Mouse (Mus musculus) hindbrain, embryonic 12.5 days (tissue): ENCODE measurements around the gene Inpp5b. TPM values are rescaled to one million over a fixed set of nuclear protein-coding genes. Genes with fewer than 3 reads are reported as not detected.
A peak's percentile ranks its signal among the peaks of the same experiment; 100 is the strongest.

Source experiments
- ATAC-seq: fragments of 200-750 bp; cut with Nextera tagmentation; 2 replicates; pipeline ENCODE4 v1.8.0; 2017; ENCODE audit warnings: moderate TSS enrichment; ENCODE audit not compliant: low FRiP score
- H3K27ac ChIP-seq: fragments of 300-500 bp; sonication (generic); 2 replicates; pipeline ENCODE4 v1.5.1; 2016; ENCODE audit warnings: mild to moderate bottlenecking
- H3K27me3 ChIP-seq: fragments of 300-500 bp; sonication (generic); 2 replicates; pipeline ENCODE4 v1.6.1; 2016; ENCODE audit warnings: mild to moderate bottlenecking
- H3K36me3 ChIP-seq: fragments of 300-500 bp; sonication (generic); 2 replicates; pipeline ENCODE4 v1.6.1; 2016; ENCODE audit warnings: mild to moderate bottlenecking
- H3K4me1 ChIP-seq: fragments of 300-500 bp; sonication (generic); 2 replicates; pipeline ENCODE4 v1.6.1; 2016
- H3K4me2 ChIP-seq: fragments of 300-500 bp; sonication (generic); replicated peaks from 2 replicates; pipeline ENCODE4 v1.6.1; 2016; ENCODE audit warnings: mild to moderate bottlenecking
- H3K4me3 ChIP-seq: fragments of 300-500 bp; sonication (generic); 2 replicates; pipeline ENCODE4 v1.5.1; 2016; ENCODE audit warnings: mild to moderate bottlenecking
- H3K9ac ChIP-seq: fragments of 300-500 bp; sonication (generic); 2 replicates; pipeline ENCODE4 v1.6.1; 2016; ENCODE audit warnings: mild to moderate bottlenecking, moderate library complexity
- H3K9me3 ChIP-seq: fragments of 300-500 bp; sonication (generic); replicated peaks from 2 replicates; pipeline ENCODE4 v1.6.1; 2016; ENCODE audit warnings: mild to moderate bottlenecking
- WGBS: fragments of 180-500 bp; shearing (Covaris S2); methylation state at CpG from one replicate; pipeline ENCODE4 v1.1.7; 2016; 5-methylcytosine and 5-hydroxymethylcytosine counted together
- polyA plus RNA-seq: library from polyadenylated mRNA; unstranded; fragments of >200 nt; fragmentation: Nextera tagmentation; extraction: Ambion mirVana; gene quantifications from 2 replicates; pipeline ENCODE4 v1.2.1, GENCODE M21; 2016

Gene Inpp5b
- polyA plus RNA-seq, 1 experiment from 2014 or later, result 23.7 TPM

DNA sequence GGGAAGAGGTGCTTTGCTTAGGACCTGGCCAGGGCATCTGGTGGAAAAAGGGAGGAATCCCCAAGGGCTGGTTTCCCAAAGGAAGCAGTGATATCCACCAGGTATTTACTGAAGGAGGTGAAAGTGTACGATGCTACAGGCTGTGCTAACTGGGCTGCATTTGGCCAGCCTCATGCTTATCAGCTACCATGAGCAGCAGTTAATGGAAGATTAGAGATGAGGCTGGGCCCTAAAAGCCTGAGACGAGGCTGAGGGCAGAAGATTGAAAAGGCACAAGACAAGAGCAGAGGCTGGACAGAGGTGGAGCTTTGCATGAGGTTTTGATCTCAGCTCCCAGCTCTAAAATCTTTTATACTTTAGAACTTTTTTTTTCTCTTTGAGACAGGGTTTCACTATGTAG, 32.8 kb downstream of the Inpp5b start:
- WGBS, result 78% methylated on average over 2 of the region's 2 CpGs
- H3K4me2 ChIP-seq, result no peak overlapping the region

DNA sequence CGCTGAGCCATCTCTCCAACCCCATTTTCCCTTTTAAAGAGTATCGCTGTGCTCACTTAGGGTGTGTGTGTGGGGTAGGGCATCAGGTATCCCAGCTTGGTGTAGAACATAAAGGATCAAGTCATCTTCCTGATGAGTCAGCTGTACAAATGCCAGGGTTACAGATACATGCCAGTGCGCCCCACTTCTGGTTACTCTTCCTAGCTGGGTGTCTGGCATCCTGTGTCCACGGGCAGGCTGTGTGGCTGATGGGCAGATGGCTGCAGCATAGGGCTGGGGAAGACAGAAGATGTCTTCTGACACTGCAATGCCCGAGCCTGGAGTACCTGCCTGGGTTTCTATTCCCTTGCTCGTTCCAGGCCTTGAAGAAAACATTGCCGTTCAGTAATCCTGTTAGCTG, 39.7 kb downstream of the Inpp5b start:
- ATAC-seq, result no peak
- Histone ChIP-seq H3K4me1 (no peaks in the 10 kb centered on the region), H3K36me3 (peaks cover 68% of the 10 kb centered on the region), H3K27me3 (no peaks in the 10 kb centered on the region), H3K9ac (no peak overlapping the region), H3K4me3 (no peak overlapping the region), H3K4me2 (no peak overlapping the region), H3K9me3 (no peaks in the 10 kb centered on the region), H3K27ac (no peak overlapping the region)
- 88% methylated on average over 7 of the region's 7 CpGs for WGBS

More for the DNA sequence above, 32.8 kb downstream of the Inpp5b start:
- Histone ChIP-seq H3K4me3 (no peak overlapping the region), H3K9ac (no peak overlapping the region), H3K4me1 (no peaks in the 10 kb centered on the region), H3K27me3 (no peaks in the 10 kb centered on the region), H3K9me3 (no peaks in the 10 kb centered on the region), H3K27ac (no peak overlapping the region), H3K36me3 (peaks cover 6% of the 10 kb centered on the region; the same call in 1 of the 2 replicates)
- ATAC-seq, result no peak

DNA sequence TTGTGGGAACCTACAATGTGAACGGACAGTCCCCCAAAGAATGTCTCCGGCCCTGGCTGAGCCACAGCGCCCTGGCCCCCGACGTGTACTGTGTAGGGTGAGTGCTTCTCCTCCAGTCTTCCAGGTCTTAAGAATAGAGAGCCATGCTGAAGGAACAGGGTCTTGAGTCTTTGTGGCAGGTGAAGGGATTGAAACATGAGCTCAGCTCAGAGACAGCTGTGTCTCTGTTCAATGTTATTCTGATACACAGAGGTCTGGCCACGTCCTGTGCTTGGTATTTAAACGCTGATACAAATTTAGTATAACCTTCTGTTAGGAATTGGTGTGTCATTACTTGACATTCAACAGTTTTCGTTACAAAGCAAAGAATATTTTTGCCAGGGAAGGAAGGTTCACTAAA, 40.7 kb downstream of the Inpp5b start:
- Histone ChIP-seq H3K27me3 (no peaks in the 10 kb centered on the region), H3K4me1 (no peaks in the 10 kb centered on the region), H3K9ac (no peak overlapping the region), H3K9me3 (no peaks in the 10 kb centered on the region), H3K4me2 (no peak overlapping the region), H3K36me3 (peaks cover 79% of the 10 kb centered on the region), H3K4me3 (no peak overlapping the region), H3K27ac (no peak overlapping the region)
- 93% methylated on average over 8 of the region's 8 CpGs for WGBS
- ATAC-seq, result no peak

DNA sequence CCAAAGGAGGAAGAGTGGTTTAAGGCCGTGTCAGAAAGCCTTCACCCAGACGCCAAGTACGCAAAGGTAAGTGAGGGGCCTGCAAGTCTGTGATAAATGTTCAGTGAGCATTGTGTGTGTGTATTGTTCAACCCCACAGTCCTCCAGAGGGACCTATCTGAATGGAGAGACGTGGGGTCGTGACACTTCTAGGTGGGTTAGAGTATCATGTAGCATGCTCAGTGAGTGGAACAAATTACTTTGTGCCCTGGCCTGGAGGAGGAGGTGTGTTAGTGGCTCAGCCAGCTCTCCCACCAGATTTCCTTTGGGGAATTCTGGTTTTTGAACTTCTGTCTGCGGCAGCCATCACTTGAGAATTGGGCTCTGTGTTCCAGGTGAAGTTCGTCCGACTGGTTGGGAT, 42.3 kb downstream of the Inpp5b start:
- Histone ChIP-seq H3K9me3 (no peaks in the 10 kb centered on the region), H3K4me3 (no peak overlapping the region), H3K27me3 (no peaks in the 10 kb centered on the region), H3K4me1 (no peaks in the 10 kb centered on the region), H3K27ac (no peak overlapping the region), H3K4me2 (no peak overlapping the region), H3K9ac (no peak overlapping the region), H3K36me3 (peaks cover 89% of the 10 kb centered on the region)
- WGBS, result 86% methylated on average over 8 of the region's 8 CpGs
- no peak for ATAC-seq

DNA sequence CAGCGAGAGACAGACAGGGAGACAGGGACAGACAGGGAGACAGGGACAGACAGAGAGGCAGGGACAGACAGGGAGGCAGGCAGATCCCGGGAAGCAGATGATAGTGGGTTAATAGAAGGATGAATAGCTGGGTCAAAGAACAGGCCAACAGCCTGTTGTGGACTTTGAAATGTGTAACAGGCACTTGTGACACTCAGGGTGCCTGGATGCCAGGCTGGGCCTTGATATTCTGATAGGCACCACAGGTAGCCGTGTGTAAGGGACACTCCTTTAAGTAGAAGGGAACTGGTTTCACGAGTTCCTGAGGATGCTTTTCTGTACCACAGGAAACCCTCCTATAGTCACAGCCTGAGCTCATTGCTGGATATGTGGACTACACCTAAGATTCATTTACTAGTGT, 48.4 kb downstream of the Inpp5b start:
- ATAC-seq, result no peak
- 73% methylated on average over 4 of the region's 4 CpGs for WGBS
- Histone ChIP-seq H3K4me2 (no peak overlapping the region), H3K9ac (no peak overlapping the region), H3K36me3 (peaks cover 84% of the 10 kb centered on the region), H3K27me3 (no peaks in the 10 kb centered on the region), H3K27ac (no peak overlapping the region), H3K4me3 (no peak overlapping the region), H3K9me3 (no peaks in the 10 kb centered on the region), H3K4me1 (no peaks in the 10 kb centered on the region)

DNA sequence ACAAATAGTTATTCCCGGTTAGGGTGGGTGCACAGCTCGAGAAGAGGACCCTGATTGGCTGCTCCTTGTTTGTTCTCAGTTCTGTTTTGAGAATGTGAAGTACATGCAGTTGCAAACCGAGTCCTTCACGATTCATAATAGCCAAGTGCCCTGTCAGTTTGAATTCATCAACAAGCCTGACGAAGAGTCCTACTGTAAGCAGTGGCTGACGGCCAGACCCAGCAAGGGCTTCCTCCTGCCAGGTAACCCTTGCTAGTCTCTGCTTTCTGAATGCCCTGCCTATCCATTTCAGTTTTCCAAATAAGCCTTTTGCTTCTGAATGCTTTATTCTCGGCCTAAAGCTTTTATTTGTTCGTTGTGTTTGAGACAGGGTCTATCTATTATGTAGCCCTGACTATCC, 50.5 kb downstream of the Inpp5b start:
- ATAC-seq, result no peak
- Histone ChIP-seq H3K4me2 (no peak overlapping the region), H3K27ac (no peak overlapping the region), H3K4me3 (no peak overlapping the region), H3K36me3 (peaks cover 78% of the 10 kb centered on the region), H3K4me1 (no peaks in the 10 kb centered on the region), H3K9ac (no peak overlapping the region), H3K27me3 (no peaks in the 10 kb centered on the region), H3K9me3 (no peaks in the 10 kb centered on the region)
- 91% methylated on average over 8 of the region's 8 CpGs for WGBS

DNA sequence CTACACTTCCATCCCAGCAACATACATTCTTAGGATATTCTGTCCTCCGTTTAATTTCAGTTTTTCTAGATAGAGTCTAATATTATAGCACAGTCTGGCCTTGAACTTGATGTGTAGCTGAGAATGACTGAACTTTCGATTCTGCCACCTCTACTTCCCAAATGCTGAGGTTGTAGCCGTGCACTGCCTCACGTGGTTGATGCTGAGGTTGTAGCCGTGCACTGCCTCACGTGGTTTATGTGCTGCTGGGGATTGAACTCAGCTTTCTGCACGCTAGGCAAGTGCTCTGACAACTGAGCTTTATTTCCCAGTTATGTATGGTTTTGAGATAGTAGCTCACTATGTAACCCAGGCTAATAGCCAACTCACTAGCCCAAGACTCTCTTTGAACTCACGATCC, 54.5 kb downstream of the Inpp5b start:
- no peak for ATAC-seq
- Histone ChIP-seq H3K9me3 (no peaks in the 10 kb centered on the region), H3K4me1 (no peaks in the 10 kb centered on the region), H3K4me3 (no peak overlapping the region), H3K27me3 (no peaks in the 10 kb centered on the region), H3K36me3 (peaks cover 66% of the 10 kb centered on the region), H3K4me2 (no peak overlapping the region), H3K27ac (no peak overlapping the region), H3K9ac (no peak overlapping the region)
- whole genome bisulfite sequencing, result 94% methylated on average over 8 of the region's 8 CpGs

DNA sequence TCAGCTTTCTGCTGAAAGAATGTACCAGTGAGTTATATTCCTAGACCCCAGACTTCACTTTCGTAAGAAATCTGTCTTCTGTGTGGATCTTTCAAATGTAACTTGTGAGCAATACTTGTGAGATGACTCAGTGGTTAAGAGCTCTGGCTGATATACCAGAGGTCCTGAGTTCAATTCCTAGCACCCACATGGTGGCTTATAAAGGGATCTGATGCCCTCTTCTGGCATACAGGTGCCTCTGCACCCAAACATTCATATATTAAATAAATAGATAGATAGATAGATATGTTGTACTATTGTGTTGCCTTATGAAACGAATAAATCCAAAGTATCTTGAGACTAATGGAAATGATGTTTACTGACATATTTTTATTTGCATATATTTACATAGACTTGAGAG, 55.3 kb downstream of the Inpp5b start:
- 92% methylated on average over 2 of the region's 2 CpGs for WGBS
- H3K36me3 ChIP-seq, result peaks cover 61% of the 10 kb centered on the region

DNA sequence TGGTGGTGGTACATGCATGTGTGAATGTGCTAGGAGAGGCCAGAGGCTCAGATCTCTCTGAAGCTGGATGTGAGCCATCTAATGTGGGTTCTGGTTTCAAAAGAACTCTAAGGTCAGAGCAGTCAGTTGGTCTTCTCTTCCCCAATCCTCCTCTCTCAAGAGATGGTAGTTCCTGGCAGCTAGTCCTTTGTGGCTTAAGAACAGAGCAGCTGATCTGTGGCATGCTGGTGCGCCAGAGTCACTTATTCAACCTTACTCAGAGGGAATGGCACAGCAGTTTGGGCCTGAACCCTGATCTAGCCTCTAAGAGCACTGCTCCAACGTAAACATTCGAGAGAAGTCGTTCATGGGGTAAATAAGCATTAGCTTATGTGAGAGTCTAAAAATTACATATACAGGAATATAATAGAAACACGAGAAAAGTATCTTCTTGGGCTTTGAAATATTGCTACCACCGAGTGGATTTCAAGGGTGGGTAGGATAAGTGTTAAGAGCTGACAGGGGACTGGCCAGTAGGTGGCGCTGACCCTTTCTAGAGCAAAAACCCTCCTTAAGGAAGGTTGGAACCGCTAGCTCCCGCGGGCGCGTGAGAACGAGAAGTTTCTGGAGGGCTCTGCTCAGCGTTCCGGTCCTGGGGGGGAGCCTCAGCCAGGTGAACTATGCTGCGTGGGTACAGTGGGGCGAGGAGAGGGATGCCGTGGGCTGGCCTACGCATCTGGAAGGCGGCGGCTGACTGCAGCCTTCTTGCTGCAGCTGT, 60.1 kb downstream of the Inpp5b start, which contains the start of gene Mtf1:
TSS of gene Mtf1 (plus strand) at position 553 of the 757 bp plus-strand sequence.
- ATAC-seq, result peak; percentile 86
- WGBS, result 3% methylated on average over 21 of the region's 21 CpGs
- H3K36me3 ChIP-seq, result peaks cover 42% of the 10 kb centered on the region
- peak within 1 kb of the TSS; percentile 84 for H3K4me3 ChIP-seq
- H3K4me2 ChIP-seq, result peak within 1 kb of the TSS; percentile 90
- peaks cover 18% of the 10 kb centered on the region for H3K4me1 ChIP-seq
- H3K27me3 ChIP-seq, result no peaks in the 10 kb centered on the region
- peak within 1 kb of the TSS; percentile 94 for H3K27ac ChIP-seq
- H3K9me3 ChIP-seq, result no peaks in the 10 kb centered on the region
- peak within 1 kb of the TSS; percentile 86 for H3K9ac ChIP-seq

More for the DNA sequence above, 55.3 kb downstream of the Inpp5b start:
- peaks cover 5% of the 10 kb centered on the region for H3K4me1 ChIP-seq
- H3K4me3 ChIP-seq, result no peak overlapping the region
- H3K27ac ChIP-seq, result no peak overlapping the region
- no peak overlapping the region for H3K4me2 ChIP-seq
- no peak for ATAC-seq
- no peaks in the 10 kb centered on the region for H3K9me3 ChIP-seq
- no peak overlapping the region for H3K9ac ChIP-seq
- no peaks in the 10 kb centered on the region for H3K27me3 ChIP-seq

DNA sequence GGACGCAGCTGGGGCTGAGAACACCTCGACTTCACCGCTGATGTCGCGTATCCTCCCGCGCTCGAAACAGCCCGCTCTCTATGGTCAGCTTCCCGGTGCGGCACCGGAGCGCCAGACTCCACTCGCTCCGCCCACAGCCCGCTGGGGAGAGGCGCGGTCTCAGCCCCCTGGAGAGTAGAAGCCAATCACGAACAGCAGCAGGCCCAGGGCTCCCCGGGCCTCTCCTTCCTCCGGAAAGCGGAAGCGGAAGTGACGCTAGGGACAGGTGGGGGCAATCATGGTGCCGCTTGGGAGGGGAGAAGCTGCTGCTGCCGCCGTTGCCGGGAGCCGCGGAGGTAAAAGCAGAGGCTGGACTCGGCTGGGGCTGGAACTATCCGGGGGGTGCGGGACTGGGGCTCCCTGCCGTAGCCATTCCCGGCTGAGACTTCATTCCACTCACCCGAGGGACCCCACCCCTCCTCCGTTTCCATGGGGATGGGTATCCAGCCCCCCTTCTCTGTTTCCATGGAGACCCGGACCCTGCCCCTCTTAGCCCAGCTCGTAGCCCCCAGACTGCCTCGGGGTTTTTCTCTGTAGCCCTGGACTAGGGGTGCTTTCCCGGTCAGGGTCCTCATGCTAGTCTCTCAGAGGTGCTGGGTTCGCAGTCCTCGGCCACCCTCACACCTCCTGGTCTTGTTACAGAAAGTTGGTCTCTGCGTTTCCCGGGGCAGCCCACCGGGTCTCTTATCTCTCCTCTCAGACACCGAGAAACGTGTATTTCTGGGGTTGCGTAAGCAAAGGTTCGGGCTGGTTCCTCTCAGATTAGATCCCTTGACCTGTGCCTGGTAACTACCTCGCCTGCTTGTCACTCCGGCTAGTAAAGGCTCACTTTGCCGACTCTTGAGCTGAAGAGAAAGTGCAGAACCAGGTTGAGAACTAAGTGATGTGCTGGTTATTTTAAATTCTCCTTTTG, 60.9 kb downstream of the Inpp5b start:
- no peaks in the 10 kb centered on the region for H3K27me3 ChIP-seq
- H3K4me1 ChIP-seq, result peaks cover 18% of the 10 kb centered on the region
- H3K27ac ChIP-seq, result peak overlapping the region; percentile 94
- H3K4me3 ChIP-seq, result peak overlapping the region; percentile 84
- WGBS, result 2% methylated on average over 51 of the region's 53 CpGs
- H3K9me3 ChIP-seq, result no peaks in the 10 kb centered on the region
- H3K36me3 ChIP-seq, result peaks cover 44% of the 10 kb centered on the region
- peak; percentile 100 for ATAC-seq
- peak overlapping the region; percentile 86 for H3K9ac ChIP-seq
- H3K4me2 ChIP-seq, result peak overlapping the region; percentile 90

DNA sequence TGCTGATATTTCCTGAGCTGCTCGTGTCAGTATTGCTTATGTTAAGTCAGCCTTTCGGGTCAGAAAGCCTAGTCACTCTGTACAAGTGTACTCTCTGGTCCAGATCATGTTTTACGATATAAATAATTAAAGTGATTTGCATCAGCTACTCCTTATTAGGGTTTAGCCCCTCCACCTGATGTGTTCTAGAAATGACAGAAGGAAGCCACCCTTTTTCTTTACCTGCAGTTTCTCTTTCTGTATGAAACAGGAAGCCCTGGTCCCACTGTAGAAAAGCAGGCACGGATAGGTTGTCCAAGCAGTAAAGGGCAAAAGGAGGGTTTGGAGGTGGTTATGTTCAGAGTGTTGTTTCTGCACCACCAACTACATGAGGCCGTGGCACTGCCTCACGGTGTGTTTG, 61.8 kb downstream of the Inpp5b start:
- peak overlapping the region; percentile 86 for H3K9ac ChIP-seq

DNA sequence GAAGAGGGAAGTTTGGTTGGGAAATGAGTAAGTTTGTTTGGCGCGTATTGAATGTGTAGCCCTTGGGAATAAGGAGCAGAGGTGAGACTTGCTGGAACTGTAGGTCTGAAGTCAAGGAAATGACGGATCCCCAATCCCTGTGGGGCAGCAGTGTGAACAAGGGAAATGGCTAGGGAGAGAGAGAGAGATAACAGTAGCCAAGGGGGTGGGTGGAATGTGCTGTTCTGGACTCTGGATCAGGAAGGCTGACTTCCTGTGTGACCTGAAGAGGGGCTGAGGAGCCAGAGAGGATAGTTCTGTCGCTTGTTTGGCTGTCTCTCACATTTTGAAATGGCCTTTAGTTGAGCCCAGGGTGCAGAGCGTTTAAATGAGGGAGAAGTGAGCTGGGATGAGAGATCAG, 66.9 kb downstream of the Inpp5b start:
- Histone ChIP-seq H3K4me3 (no peak overlapping the region), H3K27ac (no peak overlapping the region), H3K9me3 (no peaks in the 10 kb centered on the region), H3K4me2 (no peak overlapping the region), H3K9ac (no peak overlapping the region), H3K27me3 (no peaks in the 10 kb centered on the region), H3K36me3 (peaks cover 37% of the 10 kb centered on the region), H3K4me1 (peaks cover 21% of the 10 kb centered on the region)
- no peak for ATAC-seq
- 88% methylated on average over 5 of the region's 5 CpGs for WGBS

More for the DNA sequence above, 61.8 kb downstream of the Inpp5b start:
- no peak overlapping the region for H3K27ac ChIP-seq
- 81% methylated on average over 6 of the region's 6 CpGs for WGBS
- H3K27me3 ChIP-seq, result no peaks in the 10 kb centered on the region
- no peak for ATAC-seq
- H3K4me2 ChIP-seq, result peak overlapping the region; percentile 90
- no peaks in the 10 kb centered on the region for H3K9me3 ChIP-seq
- peaks cover 43% of the 10 kb centered on the region for H3K36me3 ChIP-seq
- H3K4me1 ChIP-seq, result peaks cover 21% of the 10 kb centered on the region
- peak overlapping the region; percentile 84 for H3K4me3 ChIP-seq
